Mouse (Mus musculus) thymus, adult 18-20 months (tissue): ENCODE measurements at regions not wholly inside any gene's neighbourhood (a gene's known extent, or its start where the extent isn't known, plus 50 kb on each side); places are given as distances from the start of the nearest gene placed in this dataset.
"Not testable (repeated sequence)": the region's sequence is repeated elsewhere in the genome, so short reads cannot be mapped to it uniquely, and the experiment has no call there.

Experiments
- DNase-seq, 2 experiments: peaks; one replicate each; pipeline ENCODE4 v3.0.0; 2022; ENCODE audit warnings: mixed read lengths in 2 of 2

GRCm38 (mm10) chr16:84629868-84630267 lies 105.7 kb downstream of the Mrpl39 start:
- DNase-seq, result no peak

GRCm38 (mm10) chr16:84644446-84644845 lies 91.1 kb downstream of the Mrpl39 start:
- DNase-seq, result not testable (repeated sequence)

- no peak for DNase-seq
Measured at GRCm38 (mm10) chr16:84646172-84646684, 89.3 kb downstream of the Mrpl39 start.

- DNase-seq, result no peak
Measured at GRCm38 (mm10) chr16:84650646-84651045, 84.9 kb downstream of the Mrpl39 start.

- no peak for DNase-seq
Measured at GRCm38 (mm10) chr16:84653873-84654272, 81.7 kb downstream of the Mrpl39 start.

GRCm38 (mm10) chr16:84661879-84662278 lies 73.7 kb downstream of the Mrpl39 start:
- DNase-seq, result no peak

- DNase-seq, result no peak
Measured at GRCm38 (mm10) chr16:84663581-84663980, 72.0 kb downstream of the Mrpl39 start.
